Mouse (Mus musculus) megakaryocyte, adult 5-6 weeks (primary cell): ENCODE data around the gene Ptges2. TPM values are rescaled to one million over a fixed set of nuclear protein-coding genes. Genes with fewer than 3 reads are reported as not detected.

Experiments used
- ATAC-seq: 2 replicates; pipeline ENCODE4 v1.8.0; 2016; ENCODE audit warnings: mild to moderate bottlenecking, inconsistent platforms; ENCODE audit not compliant: poor library complexity, severe bottlenecking
- total RNA-seq, 2 experiments: library from RNA; stranded (forward) in 1 of 2; stranded (reverse) in 1 of 2; fragments of 153-499, 151-499 nt in 1 of 2; fragments of 221-1000, 200-1000 nt in 1 of 2; gene quantifications; 2 replicates each; pipeline versions ENCODE4 v1.2.3 to v1.2.4; 2015 to 2017

The Ptges2 gene
- total RNA-seq, 2 experiments from 2014 or later: 6.7 to 8.8 TPM

GRCm38 (mm10) chr2:32437612-32438166 is 42.0 kb downstream of the Ptges2 start:
- no peak for ATAC-seq

GRCm38 (mm10) chr2:32438733-32439132 is 43.0 kb downstream of the Ptges2 start:
- ATAC-seq: no peak

DNA sequence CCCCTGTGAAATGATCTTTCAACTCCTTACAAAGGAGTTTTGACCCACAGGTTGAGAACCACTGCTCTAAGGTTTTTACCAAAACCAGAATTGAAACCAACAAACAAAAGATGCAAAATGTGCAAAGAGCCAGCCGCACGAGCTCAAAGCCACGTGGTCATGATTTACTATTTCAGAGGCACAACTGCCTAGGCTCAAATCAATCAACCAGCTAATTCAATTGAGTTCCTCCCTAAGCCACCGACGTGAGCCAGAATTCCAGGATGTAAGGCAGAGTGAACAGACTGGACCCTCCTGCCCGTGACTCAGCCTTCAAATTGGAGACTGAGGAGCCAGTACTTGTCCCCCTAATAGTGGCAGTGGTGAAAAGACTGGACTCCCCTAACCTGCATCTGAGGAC is 43.5 kb downstream of the Ptges2 start:
- no peak for ATAC-seq

GRCm38 (mm10) chr2:32440164-32440563 is 44.5 kb downstream of the Ptges2 start:
- ATAC-seq: no peak

GRCm38 (mm10) chr2:32440632-32441031 is 44.9 kb downstream of the Ptges2 start:
- ATAC-seq: no peak

GRCm38 (mm10) chr2:32441550-32441949 is 45.9 kb downstream of the Ptges2 start:
- ATAC-seq: no peak

GRCm38 (mm10) chr2:32445535-32445934 is 49.8 kb downstream of the Ptges2 start:
- ATAC-seq: no peak

- ATAC-seq: no peak
Measured at GRCm38 (mm10) chr2:32447264-32447936, 51.7 kb downstream of the Ptges2 start.

GRCm38 (mm10) chr2:32448480-32448879 is 52.8 kb downstream of the Ptges2 start:
- ATAC-seq: no peak

- no peak for ATAC-seq
Measured at GRCm38 (mm10) chr2:32449761-32450754, 54.4 kb downstream of the Ptges2 start, which contains the start of gene Naif1. Gene Naif1, plus strand, starts transcription at chr2:32450457.

GRCm38 (mm10) chr2:32450881-32451844 is 55.5 kb downstream of the Ptges2 start, which contains the start of gene Slc25a25:
Gene Slc25a25, minus strand, starts transcription at chr2:32451445.
- ATAC-seq: peak; percentile 81

GRCm38 (mm10) chr2:32451870-32452372 is 56.2 kb downstream of the Ptges2 start:
- ATAC-seq: peak; percentile 85

DNA sequence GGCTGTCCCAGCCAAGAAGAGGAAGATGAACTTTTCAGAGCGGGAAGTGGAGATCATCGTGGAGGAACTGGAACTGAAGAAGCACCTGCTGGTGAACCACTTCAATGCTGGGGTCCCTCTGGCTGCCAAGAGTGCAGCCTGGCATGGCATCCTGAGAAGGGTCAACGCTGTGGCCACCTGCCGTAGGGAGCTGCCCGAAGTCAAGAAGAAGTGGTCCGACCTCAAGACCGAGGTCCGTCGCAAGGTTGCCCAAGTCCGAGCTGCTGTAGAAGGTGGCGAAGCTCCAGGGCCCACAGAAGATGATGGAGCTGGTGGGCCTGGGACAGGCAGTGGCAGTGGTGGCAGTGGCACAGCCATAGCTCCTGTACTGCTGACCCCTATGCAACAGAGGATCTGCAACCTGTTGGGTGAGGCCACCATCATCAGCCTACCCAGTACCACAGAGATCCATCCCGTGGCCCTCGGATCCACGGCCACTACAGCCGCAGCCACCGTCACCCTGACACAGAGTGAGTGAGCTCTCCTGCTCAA is 56.8 kb downstream of the Ptges2 start:
- peak; percentile 50 for ATAC-seq

- no peak for ATAC-seq
Measured at GRCm38 (mm10) chr2:32453641-32454303, 58.1 kb downstream of the Ptges2 start.

DNA sequence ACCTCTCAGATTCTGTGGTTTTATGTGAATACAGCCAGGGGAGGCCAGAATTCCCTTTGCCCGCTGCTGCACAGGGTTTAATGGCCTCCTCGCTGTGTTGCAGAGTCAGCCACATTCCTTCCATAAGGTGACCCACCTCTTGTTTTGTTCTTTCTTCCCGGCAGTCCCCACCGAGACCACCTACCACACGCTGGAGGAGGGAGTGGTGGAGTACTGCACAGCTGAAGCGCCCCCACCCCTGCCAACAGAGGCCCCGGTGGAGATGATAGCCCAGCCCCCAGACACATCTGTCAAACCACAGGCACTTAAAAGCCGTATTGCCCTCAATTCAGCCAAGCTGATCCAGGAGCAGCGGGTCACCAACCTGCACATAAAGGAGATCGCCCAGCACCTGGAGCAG is 58.9 kb downstream of the Ptges2 start:
- no peak for ATAC-seq

DNA sequence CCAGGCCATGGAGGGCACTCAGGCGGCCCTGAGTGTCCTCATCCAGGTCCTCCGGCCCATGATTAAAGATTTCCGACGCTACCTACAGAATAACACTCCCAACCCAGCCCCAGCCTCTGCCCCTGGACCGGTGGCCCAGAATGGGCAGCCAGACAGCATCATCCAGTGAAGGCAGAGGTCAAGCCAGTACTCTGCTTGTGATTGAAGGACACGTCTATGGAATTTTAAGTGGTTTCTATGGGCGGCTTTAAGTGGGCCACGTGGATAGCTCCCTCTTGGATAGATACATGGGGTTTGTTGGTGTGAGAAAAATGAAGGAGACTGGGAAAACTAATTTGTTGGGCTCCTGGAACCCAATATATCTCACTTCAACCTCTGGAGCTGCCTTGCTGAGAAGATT is 59.4 kb downstream of the Ptges2 start:
- ATAC-seq: no peak
